Mouse (Mus musculus) brain, embryonic 14.5 days (tissue): ENCODE measurements around the gene Stk38.

Experiments used
- CTCF ChIP-seq: fragments of 200-500 bp; IDR thresholded peaks from 2 replicates; pipeline ENCODE4 v1.5.1; 2012; ENCODE audit warnings: inconsistent platforms, mild to moderate bottlenecking, moderate library complexity, borderline replicate concordance; ENCODE audit not compliant: insufficient read depth, insufficient read length; ENCODE audit errors: extremely low read depth
- POLR2A ChIP-seq: fragments of 200-500 bp; IDR thresholded peaks from 2 replicates; pipeline ENCODE4 v1.6.1; 2012; ENCODE audit warnings: mild to moderate bottlenecking, inconsistent platforms, borderline replicate concordance; ENCODE audit not compliant: poor library complexity, insufficient read depth, insufficient read length, severe bottlenecking; ENCODE audit errors: extremely low read depth

GRCm38 (mm10) chr17:29039351-29039750 lies 31.6 kb upstream of the Stk38 start:
- TF ChIP-seq POLR2A (no peak), CTCF (no peak)
